13 mouse cellular contexts compared by ENCODE assay signal in the genomic region with DNA sequence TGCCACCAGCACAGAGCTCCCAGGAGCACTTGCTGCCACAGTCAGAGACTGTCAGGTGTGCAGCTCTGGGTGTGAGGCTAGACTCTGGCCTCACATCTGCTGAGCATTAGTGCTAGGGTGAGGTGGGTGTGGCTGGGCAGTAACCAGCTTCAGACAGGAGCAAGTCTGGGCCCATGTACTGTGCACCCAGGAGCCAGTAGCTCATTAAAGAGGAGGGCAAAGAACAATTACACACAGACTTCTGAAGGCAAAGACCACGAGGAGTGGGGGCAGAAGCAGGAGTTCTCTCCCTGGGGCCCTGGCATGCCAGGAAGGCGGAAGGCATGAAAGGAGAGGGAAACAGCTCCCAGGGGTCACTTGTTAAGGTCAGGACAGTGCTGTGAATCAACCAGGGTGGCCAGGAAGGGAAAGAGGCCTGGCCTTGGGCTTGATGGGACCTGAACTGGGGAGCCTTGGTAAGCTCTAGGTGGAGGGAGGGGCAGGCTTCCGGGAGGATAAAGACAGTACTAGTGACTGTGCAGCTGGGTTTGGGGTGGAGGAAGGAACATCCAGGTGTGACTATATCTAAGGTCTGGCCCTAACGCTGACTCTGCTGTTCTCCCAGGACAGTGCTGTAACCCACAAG. TPM values are rescaled to one million over a fixed set of nuclear protein-coding genes. Genes with fewer than 3 reads are reported as not detected.
DNase-seq lines count a peak whose midpoint lies in the region; ATAC-seq and TF ChIP-seq lines count a peak whose summit lies in the region.
"Had no signal": no experiment of that assay in that cellular context is flagged by ENCODE, and none has a peak within 500 bp of the region (broad histone marks: within the 10 kb centered on the region; RNA-seq: fewer than 3 reads in every experiment).

No protein-coding gene starts in this region.

- H3K36me3 ChIP-seq in kidney, postnatal 0 days (ENCODE audit: insufficient read depth, low read length), result no peaks in the 10 kb centered on the region
- no peaks in the 10 kb centered on the region for H3K36me3 ChIP-seq in stomach, embryonic 14.5 days (ENCODE audit: control insufficient read depth, insufficient read depth, low read length)
- H3K36me3 ChIP-seq: heart, embryonic 13.5 days; hindbrain, embryonic 15.5 days; neural tube, embryonic 12.5 days had no signal

- no peak for TF ChIP-seq CTCF in kidney, postnatal 0 days (IDR thresholded peaks at IDR 0.05; ENCODE audit: low read depth)

- H3K4me3 ChIP-seq in kidney, postnatal 0 days (replicated peaks; ENCODE audit: low read depth, low read length), result no peak overlapping the region
- H3K4me3 ChIP-seq in stomach, embryonic 14.5 days (ENCODE audit: low read depth, low read length), result no peak overlapping the region
- H3K4me3 ChIP-seq: heart, embryonic 13.5 days; hindbrain, embryonic 15.5 days; neural tube, embryonic 12.5 days had no signal

- 32% methylated on average over 4 of the region's 4 CpGs for WGBS in kidney, postnatal 0 days
- 53% methylated on average over 4 of the region's 4 CpGs for WGBS in stomach, embryonic 14.5 days

- ATAC-seq in kidney, postnatal 0 days (replicated peaks; ENCODE audit: low FRiP score, low read depth), result peak; percentile 84
- ATAC-seq in stomach, embryonic 14.5 days (ENCODE audit: insufficient number of reproducible peaks, insufficient read depth, low FRiP score, low read depth), result peak; percentile 46; the same call in 1 of the 2 replicates

- peaks cover 2% of the 10 kb centered on the region; the same call in 1 of the 2 replicates for H3K4me1 ChIP-seq in kidney, postnatal 0 days (replicated peaks; ENCODE audit: insufficient read depth, low read length)
- no peaks in the 10 kb centered on the region for H3K4me1 ChIP-seq in stomach, embryonic 14.5 days (ENCODE audit: control insufficient read depth, insufficient read depth, low read length)
- H3K4me1 ChIP-seq: heart, embryonic 13.5 days; hindbrain, embryonic 15.5 days; neural tube, embryonic 12.5 days had no signal

- H3K27me3 ChIP-seq in kidney, postnatal 0 days (ENCODE audit: insufficient read depth, low read length), result no peaks in the 10 kb centered on the region
- no peaks in the 10 kb centered on the region for H3K27me3 ChIP-seq in stomach, embryonic 14.5 days (ENCODE audit: control insufficient read depth, insufficient read depth, low read length)
- H3K27me3 ChIP-seq: CH12.LX; hindbrain, embryonic 15.5 days; neural tube, embryonic 12.5 days had no signal

- no peaks in the 10 kb centered on the region for H3K9me3 ChIP-seq in kidney, postnatal 0 days (replicated peaks; ENCODE audit: low read length)
- H3K9me3 ChIP-seq in stomach, embryonic 14.5 days (ENCODE audit: control insufficient read depth, low read depth, low read length), result no peaks in the 10 kb centered on the region
- H3K9me3 ChIP-seq: heart, embryonic 13.5 days; hindbrain, embryonic 15.5 days; neural tube, embryonic 12.5 days had no signal

- H3K9ac ChIP-seq in kidney, postnatal 0 days (ENCODE audit: low read depth, low read length), result no peak overlapping the region
- H3K9ac ChIP-seq in stomach, embryonic 14.5 days (replicated peaks; ENCODE audit: low read depth, low read length), result no peak overlapping the region
- H3K9ac ChIP-seq: heart, embryonic 13.5 days; hindbrain, embryonic 15.5 days; neural tube, embryonic 12.5 days had no signal

- H3K4me2 ChIP-seq in kidney, postnatal 0 days (ENCODE audit: low read length), result no peak overlapping the region
- no peak overlapping the region for H3K4me2 ChIP-seq in stomach, embryonic 14.5 days (replicated peaks; ENCODE audit: low read depth, low read length)
- H3K4me2 ChIP-seq: heart, embryonic 13.5 days; hindbrain, embryonic 15.5 days; neural tube, embryonic 12.5 days had no signal

- peak; percentile 29 for DNase-seq in embryo, embryonic 9.5 days (ENCODE audit: extremely low spot score)
- DNase-seq in hindlimb bud, embryonic 11.5 days (ENCODE audit: extremely low spot score, low read depth, low spot score), result peak; percentile 54
- peak; percentile 71 for DNase-seq in kidney, postnatal 0 days (ENCODE audit: low spot score)
- no peak for DNase-seq in adrenal gland, adult 8-10 months
- DNase-seq in left cerebral cortex, postnatal 25 days (ENCODE audit: low spot score in 2 of 2), result no peak
- no peak for DNase-seq in right cerebral cortex, adult 2 months (ENCODE audit: low spot score in 2 of 2)
- DNase-seq: cerebellum, adult 2 months had no signal

- intact Hi-C loops in left cerebral cortex, postnatal 25 days (cut with DNase I), result no loop called here

- H3K27ac ChIP-seq in kidney, postnatal 0 days, result no peak overlapping the region; the same call in 1 of the 2 replicates
- H3K27ac ChIP-seq in stomach, embryonic 14.5 days (ENCODE audit: low read length), result no peak overlapping the region
- H3K27ac ChIP-seq: heart, embryonic 13.5 days; hindbrain, embryonic 15.5 days; neural tube, embryonic 12.5 days had no signal

RNA-seq across cellular contexts. Expression of a gene that starts 37.7 kb away (rescaled TPM):
- 23.3 and 25.7 TPM in 2 replicates for polyA plus RNA-seq in kidney, postnatal 0 days (2015; fragmentation: Nextera tagmentation; extraction: Ambion mirVana)
- 38.2 and 41.8 TPM in 2 replicates for polyA plus RNA-seq in stomach, embryonic 14.5 days (2014; fragmentation: Nextera tagmentation; extraction: Ambion mirVana)
- 10 to 100 TPM; 51.7 to 61.5 (median 56.7) TPM for total RNA-seq in adrenal gland, adult 8-10 months (2022)
- 1 to 10 TPM; 7.6 to 7.7 TPM for total RNA-seq in left cerebral cortex, postnatal 25 days (2021)
- total RNA-seq: CH12.LX; megakaryocyte-erythroid progenitor cell, adult 5-6 weeks had no signal

Comparison
In these comparisons a context has a peak if more than half of its experiments do, and no peak if none do; other contexts are left out.
1. DNase-seq: peak in embryo, embryonic 9.5 days (single experiment), hindlimb bud, embryonic 11.5 days (single experiment) and kidney, postnatal 0 days (single experiment); none in adrenal gland, adult 8-10 months (single experiment), left cerebral cortex, postnatal 25 days (0 of 2) and right cerebral cortex, adult 2 months (0 of 2).
2. RNA of a gene that starts 37.7 kb away (total RNA-seq): 51.7 to 61.5 TPM in adrenal gland, adult 8-10 months; 7.6 to 7.7 TPM in left cerebral cortex, postnatal 25 days; every median in the first group is over 4 times any median in the second.